Mouse (Mus musculus) kidney, embryonic 15.5 days (tissue): ENCODE data around the gene Dmgdh. TPM values are rescaled to one million over a fixed set of nuclear protein-coding genes. Genes with fewer than 3 reads are reported as not detected.

Source experiments
- ATAC-seq: fragments of 200-750 bp; cut with Nextera tagmentation; replicated peaks from 2 replicates; pipeline ENCODE4 v1.8.0; 2017; ENCODE audit warnings: moderate TSS enrichment; ENCODE audit not compliant: low FRiP score
- H3K27ac ChIP-seq: fragments of 300-500 bp; sonication (generic); 2 replicates; pipeline ENCODE4 v1.5.1; 2015; ENCODE audit warnings: mild to moderate bottlenecking, inconsistent platforms
- H3K27me3 ChIP-seq: fragments of 300-500 bp; sonication (generic); 2 replicates; pipeline ENCODE4 v1.6.1; 2015; ENCODE audit warnings: inconsistent platforms
- H3K36me3 ChIP-seq: fragments of 300-500 bp; sonication (generic); 2 replicates; pipeline ENCODE4 v1.6.1; 2015; ENCODE audit warnings: inconsistent platforms
- H3K4me1 ChIP-seq: fragments of 300-500 bp; sonication (generic); 2 replicates; pipeline ENCODE4 v1.6.1; 2015; ENCODE audit warnings: inconsistent platforms
- H3K4me2 ChIP-seq: fragments of 300-500 bp; sonication (generic); 2 replicates; pipeline ENCODE4 v1.6.1; 2015; ENCODE audit warnings: moderate library complexity, mild to moderate bottlenecking, inconsistent platforms
- H3K4me3 ChIP-seq: fragments of 300-500 bp; sonication (generic); replicated peaks from 2 replicates; pipeline ENCODE4 v1.5.1; 2015; ENCODE audit warnings: mild to moderate bottlenecking, inconsistent platforms
- H3K9ac ChIP-seq: fragments of 300-500 bp; sonication (generic); 2 replicates; pipeline ENCODE4 v1.6.1; 2015; ENCODE audit warnings: mild to moderate bottlenecking, inconsistent platforms
- H3K9me3 ChIP-seq: fragments of 300-500 bp; sonication (generic); replicated peaks from 2 replicates; pipeline ENCODE4 v1.6.1; 2016; ENCODE audit warnings: inconsistent platforms
- WGBS: fragments of 180-500 bp; shearing (Covaris S2); methylation state at CpG from one replicate; pipeline ENCODE4 v1.1.7; 2015; ENCODE audit warnings: mixed read lengths; 5-methylcytosine and 5-hydroxymethylcytosine counted together
- polyA plus RNA-seq: library from polyadenylated mRNA; unstranded; fragments of >200 nt; fragmentation: Nextera tagmentation; extraction: Ambion mirVana; gene quantifications from 2 replicates; pipeline ENCODE4 v1.2.1, GENCODE M21; 2015

Gene Dmgdh
- polyA plus RNA-seq, 1 experiment from 2014 or later, result 1.6 TPM

GRCm38 (mm10) chr13:93672371-93672770 is 1.9 kb upstream of the Dmgdh start:
- H3K27ac ChIP-seq, result no peak overlapping the region
- 89% methylated on average over 4 of the region's 4 CpGs for WGBS
- no peak overlapping the region for H3K9ac ChIP-seq
- no peak overlapping the region for H3K4me3 ChIP-seq
- no peaks in the 10 kb centered on the region for H3K36me3 ChIP-seq
- no peak for ATAC-seq
- no peak overlapping the region for H3K4me2 ChIP-seq
- peaks cover 10% of the 10 kb centered on the region for H3K27me3 ChIP-seq
- peaks cover 10% of the 10 kb centered on the region; the same call in 1 of the 2 replicates for H3K4me1 ChIP-seq
- H3K9me3 ChIP-seq, result no peaks in the 10 kb centered on the region

GRCm38 (mm10) chr13:93673296-93673695 is 937 bp upstream of the Dmgdh start:
- H3K9ac ChIP-seq, result no peak overlapping the region
- H3K27me3 ChIP-seq, result peaks cover 10% of the 10 kb centered on the region
- H3K4me3 ChIP-seq, result no peak overlapping the region
- 0 out of 2 replicates have a peak overlapping the region, but pooled peaks have one; percentile 32 for H3K27ac ChIP-seq
- 59% methylated on average over 2 of the region's 2 CpGs for WGBS
- H3K4me2 ChIP-seq, result no peak overlapping the region
- H3K36me3 ChIP-seq, result no peaks in the 10 kb centered on the region
- H3K9me3 ChIP-seq, result no peaks in the 10 kb centered on the region
- H3K4me1 ChIP-seq, result peaks cover 10% of the 10 kb centered on the region; the same call in 1 of the 2 replicates
- peak; percentile 54; the same call in 1 of the 2 replicates for ATAC-seq

- Histone ChIP-seq H3K4me3 (no peak overlapping the region), H3K27ac (no peak overlapping the region), H3K36me3 (no peaks in the 10 kb centered on the region), H3K9me3 (no peaks in the 10 kb centered on the region), H3K9ac (no peak overlapping the region), H3K27me3 (peaks cover 10% of the 10 kb centered on the region), H3K4me2 (no peak overlapping the region), H3K4me1 (peaks cover 10% of the 10 kb centered on the region; the same call in 1 of the 2 replicates)
- WGBS, result 74% methylated on average over 9 of the region's 9 CpGs
- no peak for ATAC-seq
Observed at GRCm38 (mm10) chr13:93676864-93677263, 2.6 kb downstream of the Dmgdh start.

- Histone ChIP-seq H3K4me1 (0 out of 2 replicates have a peak, but pooled peaks cover 3% of the 10 kb centered on the region), H3K4me3 (no peak overlapping the region), H3K4me2 (no peak overlapping the region), H3K27me3 (no peaks in the 10 kb centered on the region), H3K36me3 (no peaks in the 10 kb centered on the region), H3K27ac (no peak overlapping the region), H3K9me3 (no peaks in the 10 kb centered on the region), H3K9ac (no peak overlapping the region)
- no peak; the same call in 1 of the 2 replicates for ATAC-seq
Observed at GRCm38 (mm10) chr13:93683336-93683735, 9.1 kb downstream of the Dmgdh start.

GRCm38 (mm10) chr13:93685226-93685625 is 11.0 kb downstream of the Dmgdh start:
- Histone ChIP-seq H3K9me3 (no peaks in the 10 kb centered on the region), H3K27me3 (no peaks in the 10 kb centered on the region), H3K27ac (no peak overlapping the region), H3K9ac (no peak overlapping the region), H3K36me3 (no peaks in the 10 kb centered on the region), H3K4me1 (0 out of 2 replicates have a peak, but pooled peaks cover 3% of the 10 kb centered on the region), H3K4me3 (no peak overlapping the region), H3K4me2 (no peak overlapping the region)
- 78% methylated on average over 4 of the region's 4 CpGs for WGBS
- ATAC-seq, result no peak

GRCm38 (mm10) chr13:93687321-93687720 is 13.1 kb downstream of the Dmgdh start:
- Histone ChIP-seq H3K27me3 (no peaks in the 10 kb centered on the region), H3K4me1 (0 out of 2 replicates have a peak, but pooled peaks cover 3% of the 10 kb centered on the region), H3K36me3 (no peaks in the 10 kb centered on the region), H3K4me2 (no peak overlapping the region), H3K9me3 (no peaks in the 10 kb centered on the region), H3K9ac (no peak overlapping the region), H3K4me3 (no peak overlapping the region), H3K27ac (no peak overlapping the region)
- 0 out of 2 replicates have a peak, but pooled peaks have one; percentile 25 for ATAC-seq
- 10% methylated on average over 5 of the region's 5 CpGs for WGBS

GRCm38 (mm10) chr13:93689566-93689965 is 15.3 kb downstream of the Dmgdh start:
- H3K27me3 ChIP-seq, result no peaks in the 10 kb centered on the region
- H3K4me3 ChIP-seq, result no peak overlapping the region
- H3K4me1 ChIP-seq, result 0 out of 2 replicates have a peak, but pooled peaks cover 3% of the 10 kb centered on the region
- no peaks in the 10 kb centered on the region for H3K9me3 ChIP-seq
- H3K4me2 ChIP-seq, result no peak overlapping the region
- 92% methylated on average over 3 of the region's 3 CpGs for WGBS
- no peak overlapping the region for H3K27ac ChIP-seq
- no peaks in the 10 kb centered on the region for H3K36me3 ChIP-seq
- ATAC-seq, result no peak
- no peak overlapping the region for H3K9ac ChIP-seq

GRCm38 (mm10) chr13:93690821-93691220 is 16.6 kb downstream of the Dmgdh start:
- Histone ChIP-seq H3K9ac (no peak overlapping the region), H3K27me3 (no peaks in the 10 kb centered on the region), H3K27ac (no peak overlapping the region), H3K36me3 (no peaks in the 10 kb centered on the region), H3K9me3 (no peaks in the 10 kb centered on the region), H3K4me3 (no peak overlapping the region), H3K4me2 (no peak overlapping the region), H3K4me1 (0 out of 2 replicates have a peak, but pooled peaks cover 3% of the 10 kb centered on the region)
- ATAC-seq, result no peak
- 96% methylated on average over 1 of the region's 1 CpGs for WGBS

GRCm38 (mm10) chr13:93698866-93699265 is 24.6 kb downstream of the Dmgdh start:
- 76% methylated on average over 6 of the region's 6 CpGs for WGBS
- H3K36me3 ChIP-seq, result no peaks in the 10 kb centered on the region
- H3K9me3 ChIP-seq, result no peaks in the 10 kb centered on the region
- H3K9ac ChIP-seq, result no peak overlapping the region
- H3K4me3 ChIP-seq, result no peak overlapping the region
- H3K27me3 ChIP-seq, result no peaks in the 10 kb centered on the region
- ATAC-seq, result no peak
- no peak overlapping the region for H3K4me2 ChIP-seq
- no peaks in the 10 kb centered on the region for H3K4me1 ChIP-seq
- H3K27ac ChIP-seq, result no peak overlapping the region

- Histone ChIP-seq H3K9ac (no peak overlapping the region), H3K36me3 (no peaks in the 10 kb centered on the region), H3K4me3 (no peak overlapping the region), H3K4me2 (no peak overlapping the region), H3K27ac (no peak overlapping the region), H3K9me3 (no peaks in the 10 kb centered on the region), H3K27me3 (no peaks in the 10 kb centered on the region), H3K4me1 (no peaks in the 10 kb centered on the region)
- ATAC-seq, result no peak
- 65% methylated on average over 4 of the region's 4 CpGs for WGBS
Observed at GRCm38 (mm10) chr13:93705697-93706096, 31.5 kb downstream of the Dmgdh start.

- H3K4me2 ChIP-seq, result no peak overlapping the region
- no peak for ATAC-seq
- H3K27me3 ChIP-seq, result no peaks in the 10 kb centered on the region
- H3K9ac ChIP-seq, result no peak overlapping the region
- WGBS, result 74% methylated on average over 4 of the region's 4 CpGs
- no peaks in the 10 kb centered on the region for H3K9me3 ChIP-seq
- no peaks in the 10 kb centered on the region for H3K4me1 ChIP-seq
- no peak overlapping the region for H3K4me3 ChIP-seq
- H3K27ac ChIP-seq, result no peak overlapping the region
- no peaks in the 10 kb centered on the region for H3K36me3 ChIP-seq
Observed at GRCm38 (mm10) chr13:93707271-93707670, 33.0 kb downstream of the Dmgdh start.

- H3K4me1 ChIP-seq, result no peaks in the 10 kb centered on the region
- no peak overlapping the region for H3K27ac ChIP-seq
- H3K36me3 ChIP-seq, result no peaks in the 10 kb centered on the region
- no peak overlapping the region for H3K9ac ChIP-seq
- H3K4me2 ChIP-seq, result no peak overlapping the region
- H3K4me3 ChIP-seq, result no peak overlapping the region
- WGBS, result 90% methylated on average over 4 of the region's 4 CpGs
- ATAC-seq, result no peak
- H3K27me3 ChIP-seq, result no peaks in the 10 kb centered on the region
- H3K9me3 ChIP-seq, result no peaks in the 10 kb centered on the region
Observed at GRCm38 (mm10) chr13:93710325-93710724, 36.1 kb downstream of the Dmgdh start.

- WGBS, result 94% methylated on average over 4 of the region's 4 CpGs
- H3K9me3 ChIP-seq, result no peaks in the 10 kb centered on the region
- no peaks in the 10 kb centered on the region for H3K4me1 ChIP-seq
- no peaks in the 10 kb centered on the region for H3K27me3 ChIP-seq
- H3K36me3 ChIP-seq, result no peaks in the 10 kb centered on the region
- no peak overlapping the region for H3K4me3 ChIP-seq
- ATAC-seq, result no peak
- no peak overlapping the region for H3K9ac ChIP-seq
- H3K27ac ChIP-seq, result no peak overlapping the region
- no peak overlapping the region for H3K4me2 ChIP-seq
Observed at GRCm38 (mm10) chr13:93711226-93711625, 37.0 kb downstream of the Dmgdh start.
